Mouse (Mus musculus): ENCODE measurements at regions not wholly inside any gene's neighbourhood (a gene's known extent, or its start where the extent isn't known, plus 50 kb on each side); places are given as distances from the start of the nearest gene placed in this dataset.

GRCm38 (mm10) chr12:86830247-86830585 lies 54.4 kb downstream of the Irf2bpl start:
- intact Hi-C loops (cut with DNase I), result no loop called here
- DNase-seq (ENCODE audit: low spot score in 2 of 2), result no peak

- DNase-seq (ENCODE audit: low spot score in 2 of 2), result no peak
- intact Hi-C loops (cut with DNase I), result no loop called here
Measured at GRCm38 (mm10) chr12:86829581-86830246, 54.9 kb downstream of the Irf2bpl start.

- intact Hi-C loops (cut with DNase I), result no loop called here
- no peak for DNase-seq (ENCODE audit: low spot score in 2 of 2)
Measured at GRCm38 (mm10) chr12:86827241-86827606, 57.4 kb downstream of the Irf2bpl start.

- intact Hi-C loops (cut with DNase I), result no loop called here
- peak; percentile 66 to 94 for DNase-seq (ENCODE audit: low spot score in 2 of 2)
Measured at GRCm38 (mm10) chr12:86826420-86827240, 58.0 kb downstream of the Irf2bpl start.

GRCm38 (mm10) chr12:86825584-86826419 lies 58.8 kb downstream of the Irf2bpl start:
- DNase-seq (ENCODE audit: low spot score in 2 of 2), result no peak
- intact Hi-C loops (cut with DNase I), result loop anchor here (2.0 kb wide), 2 partner anchors 35 to 59 kb away; partner anchors contain the start of gene Irf2bpl

DNA sequence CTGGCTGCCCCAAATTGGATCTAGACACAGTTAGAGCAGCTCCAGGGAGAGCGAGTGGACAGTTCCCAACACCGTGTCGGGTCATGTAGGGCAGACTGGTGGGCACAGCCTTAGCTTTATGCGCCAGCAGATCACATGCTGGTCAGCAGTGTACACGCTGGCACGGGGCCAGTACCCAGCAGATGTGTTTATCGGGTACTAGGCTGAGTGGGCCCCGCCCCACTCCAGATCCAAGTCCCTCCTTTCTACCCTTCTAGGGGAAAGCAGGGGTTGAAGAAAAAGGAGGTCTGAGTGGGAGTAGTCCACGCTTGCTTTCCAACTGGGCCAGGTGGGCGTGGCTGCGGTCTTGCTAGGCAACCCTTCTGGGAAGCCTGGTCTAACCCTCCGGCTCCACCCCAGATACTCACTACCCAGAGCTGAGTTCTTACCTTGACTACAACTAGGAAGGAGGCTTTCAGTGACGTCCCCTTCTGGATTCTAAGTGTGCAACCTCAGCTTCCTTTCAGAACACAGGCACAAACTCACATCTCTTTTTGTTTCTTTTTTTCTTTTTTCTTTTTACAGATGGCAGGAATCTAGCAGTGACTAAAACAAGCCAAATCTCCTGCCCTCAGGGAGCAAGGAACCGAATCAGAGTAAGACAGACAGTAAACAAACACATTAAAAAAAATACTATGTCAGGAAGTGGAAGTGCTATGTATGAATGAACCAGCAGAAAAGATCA lies 59.6 kb downstream of the Irf2bpl start:
- intact Hi-C loops (cut with DNase I), result loop anchor here (1.0 to 2.0 kb wide), 3 partner anchors 24 to 60 kb away; partner anchors contain the start of gene Irf2bpl
- peak; percentile 52 to 91 for DNase-seq (ENCODE audit: low spot score in 2 of 2)

DNA sequence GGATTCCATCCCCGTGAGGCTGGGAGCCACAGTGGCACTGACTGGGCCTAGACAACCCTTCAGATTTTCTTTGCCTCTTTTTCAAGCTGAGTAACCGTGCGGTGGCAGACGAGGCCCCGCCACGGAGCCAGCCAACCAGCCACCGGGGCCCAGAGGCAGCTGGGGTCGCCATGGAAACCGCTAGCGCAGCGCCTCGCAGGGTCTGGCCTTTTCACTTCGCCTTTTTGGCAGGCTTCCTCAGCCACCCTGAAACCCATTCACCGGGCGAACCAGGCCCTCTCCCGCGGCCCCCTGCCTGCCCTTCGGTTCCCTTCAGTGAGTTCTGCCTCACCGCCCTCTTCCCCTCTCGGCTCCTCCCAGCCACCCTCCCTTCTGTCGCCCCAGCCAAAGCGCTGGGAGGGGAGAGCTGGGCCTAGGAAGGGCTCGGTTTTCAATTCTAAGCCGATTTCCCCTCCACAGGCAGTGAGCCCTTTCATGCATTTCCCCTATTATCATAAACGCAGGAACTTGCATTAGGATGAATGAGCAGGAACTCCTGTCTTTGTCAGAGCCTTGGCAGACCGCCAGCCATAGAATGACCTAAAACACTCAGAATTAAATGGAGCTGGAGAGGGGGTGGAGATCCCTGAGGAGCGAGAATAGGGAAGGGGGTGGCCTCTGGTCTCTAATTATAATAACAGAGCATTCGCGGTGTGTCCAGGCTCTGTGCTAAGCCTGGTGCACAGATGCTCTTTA lies 60.6 kb downstream of the Irf2bpl start:
- DNase-seq (ENCODE audit: low spot score in 2 of 2), result peak; percentile 88 to 94
- intact Hi-C loops (cut with DNase I), result loop anchor here (1.0 to 2.0 kb wide), 3 partner anchors 23 to 61 kb away; partner anchors contain the start of gene Irf2bpl

DNA sequence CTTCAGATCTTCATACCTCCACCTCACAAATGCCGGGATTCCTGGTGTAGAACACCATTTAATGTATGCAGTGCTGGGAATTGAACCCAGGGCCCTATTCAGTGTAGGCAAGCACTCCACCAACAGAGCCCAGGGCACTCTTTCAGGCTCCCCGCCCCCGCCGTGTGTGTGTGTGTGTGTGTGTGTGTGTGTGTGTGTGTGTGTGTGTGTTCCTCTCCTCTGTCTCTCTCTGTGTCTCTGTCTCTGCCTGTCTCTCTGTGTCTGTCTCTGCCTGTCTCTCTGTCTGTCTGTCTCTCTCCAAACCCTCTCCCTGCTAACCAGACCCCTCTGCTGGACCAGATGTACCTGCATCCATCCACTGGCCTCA lies 61.1 kb downstream of the Irf2bpl start:
- DNase-seq (ENCODE audit: low spot score in 2 of 2), result no peak
- intact Hi-C loops (cut with DNase I), result no loop called here

GRCm38 (mm10) chr12:86821183-86821582 lies 63.4 kb downstream of the Irf2bpl start:
- no peak for DNase-seq (ENCODE audit: low spot score in 2 of 2)
- intact Hi-C loops (cut with DNase I), result no loop called here

- intact Hi-C loops (cut with DNase I), result no loop called here
Measured at GRCm38 (mm10) chr12:86819568-86819967, 65.0 kb downstream of the Irf2bpl start.

GRCm38 (mm10) chr12:86819163-86819562 lies 65.4 kb downstream of the Irf2bpl start:
- DNase-seq (ENCODE audit: low spot score in 2 of 2), result no peak
- intact Hi-C loops (cut with DNase I), result no loop called here

More at GRCm38 (mm10) chr12:86819568-86819967, 65.0 kb downstream of the Irf2bpl start:
- DNase-seq (ENCODE audit: low spot score in 2 of 2), result no peak

DNA sequence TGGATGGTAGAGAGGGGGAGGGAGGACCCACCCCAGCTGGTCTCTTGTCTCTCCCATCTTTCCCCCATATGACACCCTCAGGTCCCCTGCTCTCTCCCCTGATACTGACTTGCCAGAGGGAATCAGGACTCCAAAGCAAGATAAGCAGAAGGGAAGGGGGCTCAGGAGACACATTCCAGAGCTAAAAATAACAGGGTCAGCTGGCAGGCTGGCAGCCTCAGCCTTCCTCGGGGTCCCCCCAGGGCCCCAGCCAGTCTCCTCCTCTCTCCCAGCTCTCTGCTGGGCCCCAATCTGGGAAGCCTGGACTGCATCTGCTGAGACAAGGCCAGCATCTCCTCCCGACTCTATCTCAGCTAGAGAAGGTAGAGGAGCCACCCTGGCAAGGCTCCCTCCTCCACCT lies 66.4 kb downstream of the Irf2bpl start:
- intact Hi-C loops (cut with DNase I), result no loop called here
- DNase-seq (ENCODE audit: low spot score in 2 of 2), result no peak

GRCm38 (mm10) chr12:86816702-86817610 lies 67.6 kb downstream of the Irf2bpl start:
- no peak for DNase-seq (ENCODE audit: low spot score in 2 of 2)
- intact Hi-C loops (cut with DNase I), result no loop called here

DNA sequence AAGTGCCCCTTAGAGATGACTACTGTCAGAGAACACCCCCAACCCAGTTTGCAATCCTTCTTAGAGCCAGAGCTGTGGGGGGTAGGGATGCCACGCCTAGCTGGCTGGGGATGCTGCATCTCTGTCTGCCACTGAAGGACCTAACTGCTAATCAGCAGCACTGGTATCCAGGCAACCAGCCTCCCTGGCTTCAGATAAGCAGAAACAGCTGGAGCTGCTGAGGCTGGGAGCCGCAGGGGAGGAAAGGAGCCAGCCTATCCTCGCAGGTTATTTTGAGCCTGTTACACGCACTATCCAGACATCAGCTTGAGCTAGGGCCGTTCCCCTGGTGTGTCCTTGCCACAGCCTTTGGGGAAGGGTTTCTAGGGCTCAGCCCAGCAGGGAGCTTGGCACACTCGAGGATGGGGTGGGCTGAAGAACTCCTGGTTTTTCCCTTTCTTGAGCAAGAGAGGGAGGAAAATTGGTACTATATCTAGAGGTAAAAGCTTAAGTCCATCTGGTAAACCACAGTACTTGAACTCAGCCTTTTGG lies 68.4 kb downstream of the Irf2bpl start:
- DNase-seq (ENCODE audit: low spot score in 2 of 2), result peak; percentile 78 to 91
- intact Hi-C loops (cut with DNase I), result no loop called here

DNA sequence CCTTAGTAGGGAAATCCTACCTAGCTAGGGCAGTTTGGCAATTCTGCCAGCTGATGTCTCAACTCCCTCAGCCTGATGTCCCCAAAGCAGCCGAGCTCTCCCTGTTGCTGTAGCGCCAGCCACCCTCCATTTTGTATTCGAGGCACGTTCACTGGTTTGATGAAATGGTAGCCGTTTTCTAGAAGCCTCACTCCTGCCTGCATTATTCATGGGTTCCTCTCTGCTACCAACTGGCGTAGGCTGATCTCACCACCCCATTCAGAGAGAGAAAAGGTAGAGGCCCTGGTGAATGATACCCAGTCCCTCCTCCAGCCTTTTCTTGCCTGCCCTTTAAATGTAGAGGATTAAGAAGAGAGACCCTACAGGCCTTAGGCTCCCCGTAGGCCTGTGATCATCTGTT lies 69.9 kb downstream of the Irf2bpl start:
- intact Hi-C loops (cut with DNase I), result no loop called here

More for the DNA sequence above, 69.9 kb downstream of the Irf2bpl start:
- DNase-seq (ENCODE audit: low spot score in 2 of 2), result peak in 1 of 2 experiments; percentile 68

Measured in left cerebral cortex, postnatal 25 days (tissue).